Mouse (Mus musculus) megakaryocyte progenitor cell, adult 5-6 weeks (primary cell): ENCODE data around the gene Cd276. TPM values are rescaled to one million over a fixed set of nuclear protein-coding genes. Genes with fewer than 3 reads are reported as not detected.

Experiments
- ATAC-seq: replicated peaks from 2 replicates; pipeline ENCODE4 v1.8.0; 2016; ENCODE audit warnings: mild to moderate bottlenecking, moderate TSS enrichment, inconsistent platforms; ENCODE audit not compliant: poor library complexity
- total RNA-seq, 2 experiments: library from RNA; stranded (forward) in 1 of 2; stranded (reverse) in 1 of 2; fragments of 157-497, 149-512 nt in 1 of 2; fragments of 200-1000 nt in 1 of 2; gene quantifications; 2 replicates each; pipeline versions ENCODE4 v1.2.3 to v1.2.4; 2015 to 2017

Cd276 gene
- total RNA-seq, 2 experiments from 2014 or later: 0.52 TPM; not detected in 1

GRCm38 (mm10) chr9:58517866-58518750 is 37.1 kb downstream of the Cd276 start:
- peak; percentile 63 for ATAC-seq

- ATAC-seq: no peak
Observed at GRCm38 (mm10) chr9:58516480-58516879, 38.8 kb downstream of the Cd276 start.

DNA sequence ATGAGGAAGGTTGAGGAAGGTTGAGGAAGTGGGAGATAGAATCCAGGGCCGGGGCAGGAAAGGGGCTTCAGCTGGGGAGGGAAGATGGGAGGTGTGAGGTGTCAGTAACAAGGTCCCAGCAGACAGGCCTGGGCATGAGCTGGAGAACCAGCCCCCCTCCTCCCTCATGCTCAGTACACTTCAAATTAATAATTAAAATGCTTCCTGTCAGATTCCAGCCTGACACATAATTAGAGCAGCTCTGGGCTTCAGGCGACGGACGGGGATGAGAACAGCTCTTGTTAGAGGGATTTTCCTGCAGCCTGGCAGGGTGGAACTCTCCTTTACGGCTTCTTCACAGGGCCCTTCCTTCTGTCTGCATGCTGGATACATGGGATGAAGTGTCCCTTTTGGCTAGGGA is 41.5 kb downstream of the Cd276 start:
- no peak for ATAC-seq

- ATAC-seq: peak; percentile 67
Observed at GRCm38 (mm10) chr9:58510452-58510851, 44.8 kb downstream of the Cd276 start.

DNA sequence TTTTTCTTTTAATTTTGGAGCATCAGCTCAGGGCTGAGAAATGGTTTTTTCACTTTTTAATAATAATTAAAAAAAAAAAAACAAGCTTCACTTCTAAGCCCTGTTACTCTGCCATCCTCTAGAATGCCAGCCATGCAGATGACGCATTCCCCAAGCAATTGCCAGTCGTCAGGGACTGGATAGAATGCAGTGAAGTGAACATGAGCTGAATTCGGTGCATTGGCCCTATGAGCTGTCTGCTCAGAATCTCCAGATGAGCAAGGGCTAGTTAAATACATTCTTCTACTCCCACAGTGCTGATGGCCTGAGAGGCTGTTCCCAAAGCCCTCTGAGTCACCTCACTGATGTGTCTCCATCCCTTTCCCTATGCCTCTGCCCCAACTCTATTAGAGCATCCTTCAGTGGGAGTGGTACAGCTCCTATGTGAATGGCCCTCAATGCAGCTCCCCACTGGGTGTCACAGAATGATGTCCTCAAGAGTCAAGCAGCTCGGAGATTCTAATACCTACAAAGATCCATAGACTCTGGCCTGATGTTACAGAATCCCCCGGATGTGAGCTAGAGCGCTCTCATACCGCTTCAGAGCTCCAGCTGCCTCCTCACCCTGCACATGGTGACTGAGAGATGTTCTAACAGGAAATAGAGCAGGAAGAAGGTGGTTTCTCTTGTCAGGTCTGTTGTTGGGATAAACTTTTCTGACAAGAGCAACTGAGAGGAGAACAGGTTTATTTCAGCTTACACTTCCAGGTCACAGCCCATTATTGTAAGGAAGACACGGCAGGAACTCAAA is 47.8 kb downstream of the Cd276 start:
- ATAC-seq: no peak

- ATAC-seq: no peak
Observed at GRCm38 (mm10) chr9:58500946-58501345, 54.3 kb downstream of the Cd276 start.

- no peak for ATAC-seq
Observed at GRCm38 (mm10) chr9:58497942-58498341, 57.3 kb downstream of the Cd276 start.

GRCm38 (mm10) chr9:58496470-58497182 is 58.6 kb downstream of the Cd276 start:
- peak; percentile 48 for ATAC-seq

GRCm38 (mm10) chr9:58495035-58495434 is 60.2 kb downstream of the Cd276 start:
- ATAC-seq: no peak

DNA sequence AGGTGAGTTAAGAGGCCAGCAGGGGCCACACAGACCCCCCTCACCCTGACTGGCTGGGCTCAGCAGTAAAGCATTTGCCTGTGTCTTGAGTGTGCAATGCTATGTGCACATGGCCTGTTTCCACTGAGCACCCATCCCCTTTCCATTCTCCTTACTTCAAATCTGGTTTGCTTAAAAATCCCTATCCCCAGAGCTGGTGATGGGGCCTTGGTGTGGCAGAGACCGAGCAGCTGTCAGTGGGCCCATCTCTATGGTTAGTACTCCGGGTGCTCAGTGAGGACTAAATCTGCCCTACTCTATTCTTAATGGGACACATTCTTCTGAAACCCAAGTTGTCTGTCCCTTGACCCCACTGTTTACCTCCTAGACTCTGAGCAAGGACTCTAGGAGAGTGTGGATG is 64.8 kb downstream of the Cd276 start:
- ATAC-seq: no peak

DNA sequence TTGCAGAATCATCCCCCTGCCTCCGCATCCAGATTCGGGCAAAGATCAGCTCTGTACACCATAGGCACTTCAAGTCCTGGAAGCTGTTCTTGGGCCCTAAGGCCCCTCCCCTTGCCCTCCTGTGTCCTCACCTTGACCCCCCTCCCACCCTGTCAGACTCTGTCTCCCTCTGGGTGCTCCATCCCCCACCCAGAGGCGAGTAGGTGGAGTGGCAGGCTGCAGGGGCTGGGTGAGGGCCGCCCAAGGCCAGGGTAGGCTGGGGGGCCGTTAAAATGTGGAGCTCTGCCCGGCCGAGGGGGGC is 65.4 kb downstream of the Cd276 start:
- no peak for ATAC-seq

- ATAC-seq: no peak
Observed at GRCm38 (mm10) chr9:58489133-58489864, 65.9 kb downstream of the Cd276 start.

DNA sequence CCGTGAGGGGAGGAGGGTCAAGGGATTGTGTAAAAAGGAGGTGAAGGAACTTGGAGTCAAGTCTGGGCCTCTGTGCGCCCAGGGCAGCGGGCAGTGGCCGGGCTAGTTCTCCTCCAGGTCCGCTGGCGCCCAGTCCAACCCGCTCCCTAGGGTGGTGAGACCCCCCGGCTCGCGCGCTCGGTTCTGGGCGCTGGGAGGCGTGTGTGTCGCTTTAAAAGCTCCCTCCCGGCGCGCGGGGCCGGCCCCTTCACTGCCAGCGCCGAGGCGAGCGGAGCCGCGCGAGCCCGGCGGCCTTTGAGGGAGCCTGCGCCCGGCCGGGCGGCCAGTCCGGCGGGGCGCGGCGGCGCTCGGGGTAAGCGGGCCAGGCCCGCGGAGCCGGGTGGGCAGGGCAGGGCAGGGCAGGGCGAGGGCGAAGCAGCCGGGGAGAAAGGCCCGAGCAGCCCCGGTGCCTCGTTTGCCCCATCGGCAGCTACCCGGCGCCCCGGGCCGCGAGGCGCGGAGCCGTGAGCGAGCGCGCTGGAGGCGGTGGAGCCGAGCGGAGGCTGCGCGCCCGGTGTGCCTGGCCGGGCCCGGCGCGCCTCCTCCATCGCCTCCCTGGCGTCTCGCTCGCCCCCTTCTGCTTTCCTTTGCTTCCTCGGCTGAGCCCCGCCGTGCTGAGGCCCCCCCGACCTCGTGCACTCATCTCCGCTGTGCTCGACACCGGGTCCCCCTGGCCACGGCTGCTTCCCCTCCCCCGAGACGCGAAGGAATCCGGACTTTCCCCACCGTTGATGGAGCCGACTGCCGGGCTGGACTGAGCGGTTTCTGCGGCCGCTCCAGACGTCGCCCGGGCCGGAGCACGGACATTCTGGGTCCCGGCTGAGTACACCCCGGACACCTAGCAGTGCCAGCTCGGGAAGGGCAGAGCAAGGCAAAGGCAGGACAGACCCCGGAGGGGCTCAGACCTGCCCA is 67.1 kb downstream of the Cd276 start, which contains the start of gene Insyn1:
TSS of gene Insyn1 (plus strand) at position 753 of the 951 bp plus-strand sequence.
- no peak for ATAC-seq

GRCm38 (mm10) chr9:58487076-58487475 is 68.2 kb downstream of the Cd276 start:
- ATAC-seq: no peak

Other genes with a start within 250 kb of the Cd276 start
- gene Loxl1, start 242.3 kb downstream of the Cd276 start, total RNA-seq (2015): not detected in 2 replicates
- not detected in 2 replicates for gene Loxl1, start 242.3 kb downstream of the Cd276 start, total RNA-seq (2017)
- gene Tbc1d21, start 185.0 kb downstream of the Cd276 start, total RNA-seq (2015): not detected in 2 replicates
- not detected in 2 replicates for gene Tbc1d21, start 185.0 kb downstream of the Cd276 start, total RNA-seq (2017)
- gene Insyn1, start 66.8 kb downstream of the Cd276 start, total RNA-seq (2015): not detected in 2 replicates
- not detected in 2 replicates for gene Insyn1, start 66.8 kb downstream of the Cd276 start, total RNA-seq (2017)
- gene Nptn, start 26.8 kb upstream of the Cd276 start, total RNA-seq (2015): 198 and 226 TPM in 2 replicates
- gene Nptn, start 26.8 kb upstream of the Cd276 start, total RNA-seq (2017): 90.3 and 106 TPM in 2 replicates
- 1.3 and 4.4 TPM in 2 replicates for gene Rec114, start 188.5 kb upstream of the Cd276 start, total RNA-seq (2015)
- gene Rec114, start 188.5 kb upstream of the Cd276 start, total RNA-seq (2017): 1.1 and 2.3 TPM in 2 replicates